Mouse (Mus musculus) lung, postnatal 14 days (tissue): Measurements from ENCODE around the gene Mindy4.

Experiments
- DNase-seq: peaks from one replicate; pipeline ENCODE4 v3.0.0; 2021

The Mindy4 gene

GRCm38 (mm10) chr6:55258428-55259325 lies 55.5 kb downstream of the Mindy4 start:
- DNase-seq, result no peak

- no peak for DNase-seq
Measured at GRCm38 (mm10) chr6:55262161-55262560, 59.0 kb downstream of the Mindy4 start.

- no peak for DNase-seq
Measured at GRCm38 (mm10) chr6:55263490-55264046, 60.4 kb downstream of the Mindy4 start.

GRCm38 (mm10) chr6:55264741-55265366 lies 61.7 kb downstream of the Mindy4 start:
- DNase-seq, result no peak

DNA sequence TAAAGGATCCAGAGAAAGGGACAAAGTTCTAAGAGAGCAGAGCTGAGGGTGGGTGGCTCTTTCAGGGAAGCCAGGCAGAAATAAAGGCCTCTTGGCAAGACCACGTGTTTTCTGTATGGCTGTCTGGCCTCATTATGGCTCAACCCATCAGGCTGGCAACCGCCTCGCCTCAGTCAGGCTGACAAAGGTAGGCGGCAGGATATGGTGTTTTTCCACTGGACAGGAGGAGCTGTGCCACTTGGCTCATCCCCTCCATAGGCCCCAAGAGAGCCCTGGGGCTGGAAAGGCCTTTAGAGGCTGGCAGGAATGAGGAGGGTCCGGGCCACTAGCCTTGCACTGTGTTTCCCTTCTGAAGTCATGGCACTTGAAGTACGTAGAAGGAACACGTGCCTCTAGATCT lies 69.8 kb downstream of the Mindy4 start:
- no peak for DNase-seq

- peak; percentile 62 for DNase-seq
Measured at GRCm38 (mm10) chr6:55273463-55273862, 70.3 kb downstream of the Mindy4 start.

DNA sequence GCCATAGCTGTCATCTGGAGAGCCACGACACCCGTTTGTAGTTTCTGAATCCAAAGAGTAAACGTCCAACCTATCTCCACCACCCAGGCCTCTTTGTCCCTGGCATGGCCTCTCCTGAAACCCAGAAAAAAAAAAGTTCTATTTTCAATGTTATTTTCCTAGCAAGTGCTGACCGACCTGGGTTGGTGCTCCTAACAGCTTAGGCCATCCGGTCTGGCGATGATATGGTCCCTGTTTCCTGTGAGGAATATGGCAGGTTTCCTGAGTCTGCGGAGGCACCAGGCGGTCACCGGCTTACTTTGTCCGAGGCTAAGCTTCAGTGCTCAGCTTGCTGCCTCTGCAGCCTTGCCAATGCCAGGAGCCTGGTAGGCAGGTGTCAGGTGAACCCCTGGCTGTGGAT lies 71.8 kb downstream of the Mindy4 start:
- no peak for DNase-seq

- no peak for DNase-seq
Measured at GRCm38 (mm10) chr6:55275786-55276185, 72.6 kb downstream of the Mindy4 start.

GRCm38 (mm10) chr6:55276692-55277282 lies 73.6 kb downstream of the Mindy4 start:
- no peak for DNase-seq

DNA sequence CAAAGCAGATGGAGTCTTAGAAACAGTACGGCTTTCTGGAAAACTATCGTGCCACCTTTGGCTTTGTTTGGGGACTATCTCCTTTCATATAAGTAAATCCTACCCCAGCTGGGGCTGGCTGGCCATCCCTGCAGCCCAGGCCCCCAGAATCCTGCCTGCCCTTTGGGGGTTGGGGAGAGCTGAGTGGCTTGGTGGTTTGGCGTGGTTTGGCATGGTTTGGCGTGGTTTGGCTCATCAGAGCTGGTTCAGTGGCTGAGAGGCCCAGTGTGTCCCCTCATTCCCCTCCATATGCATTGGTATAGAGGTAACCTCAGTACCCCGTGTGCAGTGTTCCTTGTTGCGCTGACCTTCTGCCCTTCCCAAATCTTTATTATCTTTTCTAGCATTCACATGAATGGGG lies 74.9 kb downstream of the Mindy4 start:
- DNase-seq, result no peak

DNA sequence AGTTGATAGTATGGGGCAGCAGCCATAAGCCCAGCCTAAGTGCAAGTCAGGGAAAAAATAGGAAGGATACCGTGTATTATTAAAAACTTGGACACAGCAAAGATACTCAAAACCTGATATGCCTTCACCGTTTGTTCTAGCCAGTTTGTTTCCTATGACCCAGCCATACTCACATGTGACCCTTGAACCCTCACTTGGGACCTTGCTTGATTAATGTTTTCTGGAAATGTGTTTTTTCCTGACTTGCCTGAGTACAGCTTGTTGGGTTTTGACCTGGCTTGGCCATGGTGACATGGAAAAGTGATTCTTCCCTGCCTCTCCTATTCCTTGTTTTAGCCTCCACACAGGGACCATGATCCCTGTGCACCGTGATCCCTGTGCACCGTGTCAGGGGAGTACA lies 75.3 kb downstream of the Mindy4 start:
- no peak for DNase-seq

GRCm38 (mm10) chr6:55280979-55281378 lies 77.8 kb downstream of the Mindy4 start:
- DNase-seq, result no peak

GRCm38 (mm10) chr6:55281687-55282086 lies 78.5 kb downstream of the Mindy4 start:
- no peak for DNase-seq

DNA sequence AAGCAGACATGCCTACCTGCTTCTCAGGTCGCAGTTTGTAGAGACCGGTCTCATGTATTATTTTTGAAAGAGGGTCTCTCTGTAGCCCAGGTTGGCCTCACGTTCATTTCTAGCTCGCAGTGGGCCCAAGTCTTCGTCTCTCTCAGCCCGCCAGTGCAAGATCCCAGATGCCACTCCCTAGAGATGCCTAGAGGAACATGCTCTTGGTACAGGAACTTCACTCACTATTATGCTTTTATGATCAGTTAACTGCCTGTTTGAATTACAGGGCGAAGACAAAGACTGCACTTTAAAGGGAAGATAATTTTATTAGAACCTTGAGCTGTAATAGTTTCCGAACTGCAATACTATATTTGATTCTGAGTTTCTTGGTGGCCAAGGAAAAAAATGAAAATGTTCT lies 79.2 kb downstream of the Mindy4 start:
- no peak for DNase-seq

GRCm38 (mm10) chr6:55285218-55285617 lies 82.0 kb downstream of the Mindy4 start:
- no peak for DNase-seq

GRCm38 (mm10) chr6:55288007-55288602 lies 84.9 kb downstream of the Mindy4 start:
- no peak for DNase-seq

DNA sequence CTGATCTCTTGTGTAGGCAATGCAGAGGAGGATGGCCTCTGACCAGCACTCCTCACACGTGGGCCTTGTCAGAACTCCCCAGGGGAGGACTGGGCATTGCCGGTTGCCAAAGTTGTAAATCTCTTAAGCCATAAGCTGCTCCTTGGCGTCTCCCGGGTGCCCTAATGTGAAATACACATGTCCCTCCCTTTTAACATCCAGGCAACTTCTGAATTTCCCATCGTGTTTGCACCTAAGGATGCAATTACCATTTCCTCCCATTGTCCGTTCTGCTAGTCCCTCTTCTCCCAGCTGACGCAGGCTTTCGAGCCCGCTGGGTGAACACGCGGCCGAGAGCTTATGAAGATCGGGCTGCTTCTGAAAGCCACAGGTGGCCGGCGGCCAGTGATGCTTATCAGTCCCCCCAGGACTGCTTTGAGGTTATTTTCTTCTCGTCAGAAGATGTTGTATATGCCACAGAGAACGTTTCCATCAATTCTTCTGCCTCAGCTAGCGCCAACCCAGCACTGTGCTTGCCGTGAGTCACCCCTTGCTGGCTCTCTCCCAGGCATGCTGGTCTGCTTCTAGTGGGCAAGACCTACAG lies 91.5 kb downstream of the Mindy4 start:
- peak; percentile 67 for DNase-seq

DNA sequence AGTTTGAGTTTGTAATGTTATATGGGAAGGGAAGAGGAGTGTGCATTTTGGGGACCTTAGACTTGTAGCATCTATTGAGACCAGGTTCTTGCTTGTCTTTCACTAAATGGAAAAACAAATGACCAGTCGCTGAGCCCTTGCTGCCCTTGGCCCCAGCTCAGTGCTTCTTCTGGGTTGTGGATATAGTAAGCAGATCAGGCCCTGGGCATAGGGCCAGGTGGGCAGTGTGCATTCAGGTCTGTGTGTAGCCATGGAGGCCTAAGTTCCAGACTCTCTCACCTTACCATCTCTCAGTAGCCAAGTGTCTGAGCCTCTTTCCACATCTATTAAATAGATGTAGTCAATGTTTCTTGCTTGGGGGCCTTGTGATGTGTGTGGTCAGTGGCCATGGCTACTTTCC lies 92.1 kb downstream of the Mindy4 start:
- DNase-seq, result no peak

DNA sequence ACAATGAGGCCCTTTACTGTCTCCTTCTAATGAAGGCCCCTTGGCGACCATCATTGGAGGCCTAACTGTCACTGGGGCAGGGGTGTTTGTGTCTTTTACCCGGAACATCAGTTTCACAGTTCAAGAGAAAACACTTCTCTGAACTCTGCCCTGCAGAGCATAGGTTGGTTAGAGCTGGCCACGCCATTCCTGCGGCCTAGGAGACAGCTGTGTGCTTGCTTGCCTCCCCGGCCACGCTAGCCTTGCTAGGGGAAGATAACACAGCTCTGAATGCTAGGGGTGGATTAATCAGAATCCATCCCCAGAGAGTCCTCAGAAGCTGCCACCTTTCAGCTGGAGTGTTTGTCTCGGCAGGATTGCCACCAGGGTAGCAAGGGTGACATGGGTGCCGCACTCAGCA lies 96.3 kb downstream of the Mindy4 start:
- DNase-seq, result no peak

GRCm38 (mm10) chr6:55299917-55300316 lies 96.7 kb downstream of the Mindy4 start:
- no peak for DNase-seq

DNA sequence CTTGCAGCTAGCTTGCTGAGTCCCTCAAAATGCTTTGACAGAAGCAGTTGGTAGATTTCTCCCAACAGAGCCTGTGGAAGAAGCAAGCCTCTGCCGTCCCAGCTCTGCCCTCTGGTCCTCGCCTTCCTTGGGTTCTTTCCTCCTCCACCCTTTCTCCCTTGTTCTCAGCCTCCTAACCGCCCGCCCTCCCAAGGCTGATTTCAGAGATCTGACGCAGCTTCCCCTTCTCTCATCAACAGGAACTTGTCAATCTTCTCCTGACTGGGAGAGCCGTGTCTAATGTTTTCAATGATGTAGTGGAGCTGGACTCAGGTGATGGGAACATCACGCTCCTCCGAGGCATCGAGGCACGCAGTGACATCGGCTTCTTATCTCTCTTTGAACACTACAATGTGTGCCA lies 97.5 kb downstream of the Mindy4 start:
- DNase-seq, result peak; percentile 33

DNA sequence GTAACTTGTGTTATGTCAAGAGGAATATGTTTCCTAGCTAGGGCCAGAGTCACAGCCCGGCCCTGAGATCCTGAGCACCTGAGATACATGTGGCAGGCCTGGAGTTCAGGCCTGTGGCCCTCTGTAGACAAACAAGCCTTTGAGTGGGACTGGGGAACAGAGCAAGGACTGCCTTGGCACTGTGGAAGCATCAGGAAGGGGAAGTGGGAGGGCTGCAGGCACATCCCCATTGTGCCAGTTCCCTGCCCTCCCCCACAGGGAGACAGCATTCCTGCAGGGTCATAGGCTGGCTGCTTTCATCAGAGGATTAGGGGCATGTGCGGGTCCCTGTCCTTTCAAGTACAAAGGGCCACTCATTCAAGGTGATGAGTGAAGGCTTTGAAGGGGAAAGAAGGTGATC lies 107.0 kb downstream of the Mindy4 start:
- peak; percentile 49 for DNase-seq

GRCm38 (mm10) chr6:55311962-55312361 lies 108.8 kb downstream of the Mindy4 start:
- DNase-seq, result no peak
